In genomic region chr5:121340965-121341473, GRCm38 (mm10) we compare ENCODE assay signal across 10 mouse cellular contexts. TPM values are rescaled to one million over a fixed set of nuclear protein-coding genes. Genes with fewer than 3 reads are reported as not detected.
DNase-seq lines count a peak whose midpoint lies in the region.
"Had no signal": no experiment of that assay in that cellular context is flagged by ENCODE, and none has a peak within 500 bp of the region (broad histone marks: within the 10 kb centered on the region; RNA-seq: fewer than 3 reads in every experiment).

No protein-coding gene starts in this region.

- DNase-seq in thymus, postnatal 0 days (ENCODE audit: low spot score): peak; percentile 41
- no peak for DNase-seq in thymus, adult 18-20 months
- peak; percentile 31 for DNase-seq in c-Kit-positive CD71-negative TER-119-negative erythroid progenitor cells, embryonic 14.5 days (ENCODE audit: low read depth)
- peak; percentile 83 for DNase-seq in induced T-regulatory cell, adult 2 months (ENCODE audit: low read depth)
- DNase-seq in thymus, postnatal 4 days: peak; percentile 21
- no peak for DNase-seq in heart, postnatal 14 days
- no peak for DNase-seq in left cerebral cortex, postnatal 14 days (ENCODE audit: low spot score in 2 of 2)
- DNase-seq: adrenal gland, adult 8-10 months; layer of hippocampus, adult 9-11 months; lung, postnatal 36 days had no signal

- intact Hi-C loops in heart, postnatal 14 days (cut with DNase I): no loop called here
- intact Hi-C loops in left cerebral cortex, postnatal 14 days (cut with DNase I): no loop called here

RNA-seq across cellular contexts. Expression of gene Trafd1, which starts 44.4 kb away (rescaled TPM):
- 87.5 and 90.5 TPM in 2 replicates for polyA plus RNA-seq in thymus, postnatal 0 days (2015; fragmentation: Nextera tagmentation; extraction: Ambion mirVana)
- total RNA-seq in heart, postnatal 14 days (2021): 10 to 100 TPM; 50.3 to 55.4 TPM
- total RNA-seq in left cerebral cortex, postnatal 14 days (2021): 10 to 100 TPM; 90.1 to 95.7 TPM

RNA-seq across cellular contexts. Expression of gene Naa25, which starts 56.7 kb away (rescaled TPM):
- 33.6 and 36.8 TPM in 2 replicates for polyA plus RNA-seq in thymus, postnatal 0 days (2015; fragmentation: Nextera tagmentation; extraction: Ambion mirVana)
- total RNA-seq in heart, postnatal 14 days (2021): 10 to 100 TPM; 20.6 to 21.5 TPM
- total RNA-seq in left cerebral cortex, postnatal 14 days (2021): 10 to 100 TPM; 45.8 to 48.0 TPM

Comparison
In these comparisons a context has a peak if more than half of its experiments do, and no peak if none do; other contexts are left out.
1. DNase-seq: peak in thymus, postnatal 0 days (single experiment), c-Kit-positive CD71-negative TER-119-negative erythroid progenitor cells, embryonic 14.5 days (single experiment), induced T-regulatory cell, adult 2 months (single experiment) and thymus, postnatal 4 days (single experiment); none in thymus, adult 18-20 months (0 of 2), heart, postnatal 14 days (0 of 2) and left cerebral cortex, postnatal 14 days (0 of 2).